Mouse (Mus musculus): Measurements from ENCODE around the gene Brd3.

- TF ChIP-seq POLR2A (IDR thresholded peaks at IDR 0.05; ENCODE audit: extremely low read depth, insufficient read depth, low read length) (no peak), CTCF (IDR thresholded peaks at IDR 0.05; ENCODE audit: extremely low read depth, insufficient read depth, low read length) (no peak)
These were observed 8.8 kb upstream of the Brd3 start for GRCm38 (mm10) chr2:27516289-27516688.
